Mouse (Mus musculus): ENCODE results near the gene Wnk1.

- TF ChIP-seq CTCF (IDR thresholded peaks at IDR 0.05) (no peak), POLR2A (IDR thresholded peaks at IDR 0.05; ENCODE audit: insufficient read depth, low read depth, low read length) (no peak), EP300 (IDR thresholded peaks at IDR 0.05; ENCODE audit: insufficient read depth, low read depth, low read length) (no peak)
Observed at GRCm38 (mm10) chr6:120040557-120040857, 2.0 kb upstream of the Wnk1 start.

Data from heart, adult 2 months (tissue).